Mouse (Mus musculus) heart, embryonic 15.5 days (tissue): ENCODE measurements around the gene Cdkal1. TPM values are rescaled to one million over a fixed set of nuclear protein-coding genes. Genes with fewer than 3 reads are reported as not detected.

Experiments
- ATAC-seq: fragments of 200-750 bp; cut with Nextera tagmentation; replicated peaks from 2 replicates; pipeline ENCODE4 v1.8.0; 2017; ENCODE audit warnings: low read depth, moderate TSS enrichment; ENCODE audit not compliant: insufficient number of reproducible peaks, insufficient read depth, low FRiP score
- H3K27ac ChIP-seq: fragments of 300-500 bp; sonication (generic); 2 replicates; pipeline ENCODE4 v1.5.1; 2015; ENCODE audit warnings: mild to moderate bottlenecking, inconsistent platforms
- H3K27me3 ChIP-seq: fragments of 300-500 bp; sonication (generic); 2 replicates; pipeline ENCODE4 v1.6.1; 2015; ENCODE audit warnings: inconsistent platforms
- H3K36me3 ChIP-seq: fragments of 300-500 bp; sonication (generic); 2 replicates; pipeline ENCODE4 v1.6.1; 2015; ENCODE audit warnings: mild to moderate bottlenecking, inconsistent platforms
- H3K4me1 ChIP-seq: fragments of 300-500 bp; sonication (generic); replicated peaks from 2 replicates; pipeline ENCODE4 v1.6.1; 2015; ENCODE audit warnings: inconsistent platforms
- H3K4me2 ChIP-seq: fragments of 300-500 bp; sonication (generic); 2 replicates; pipeline ENCODE4 v1.6.1; 2015; ENCODE audit warnings: inconsistent platforms, mild to moderate bottlenecking, moderate library complexity
- H3K4me3 ChIP-seq: fragments of 300-500 bp; sonication (generic); 2 replicates; pipeline ENCODE4 v1.5.1; 2015; ENCODE audit warnings: mild to moderate bottlenecking, inconsistent platforms
- H3K9ac ChIP-seq: fragments of 300-500 bp; sonication (generic); 2 replicates; pipeline ENCODE4 v1.6.1; 2015; ENCODE audit warnings: mild to moderate bottlenecking, inconsistent platforms
- H3K9me3 ChIP-seq: fragments of 300-500 bp; sonication (generic); replicated peaks from 2 replicates; pipeline ENCODE4 v1.6.1; 2016; ENCODE audit warnings: inconsistent platforms
- WGBS: fragments of 180-500 bp; shearing (Covaris S2); methylation state at CpG from one replicate; pipeline ENCODE4 v1.1.7; 2015; ENCODE audit warnings: mixed read lengths; 5-methylcytosine and 5-hydroxymethylcytosine counted together
- polyA plus RNA-seq: library from polyadenylated mRNA; unstranded; fragments of >200 nt; fragmentation: Nextera tagmentation; extraction: Ambion mirVana; gene quantifications from 2 replicates; pipeline ENCODE4 v1.2.1, GENCODE M21; 2015

The Cdkal1 gene
- polyA plus RNA-seq, 1 experiment from 2014 or later, result 24.4 TPM

GRCm38 (mm10) chr13:29349386-29349961 is 506.0 kb downstream of the Cdkal1 start:
- Histone ChIP-seq H3K4me2 (no peak overlapping the region), H3K4me1 (peaks cover 8% of the 10 kb centered on the region), H3K36me3 (peaks cover 8% of the 10 kb centered on the region), H3K9ac (no peak overlapping the region), H3K27me3 (no peaks in the 10 kb centered on the region), H3K27ac (no peak overlapping the region), H3K9me3 (no peaks in the 10 kb centered on the region), H3K4me3 (no peak overlapping the region)
- ATAC-seq, result no peak
- 90% methylated on average over 7 of the region's 7 CpGs for WGBS

DNA sequence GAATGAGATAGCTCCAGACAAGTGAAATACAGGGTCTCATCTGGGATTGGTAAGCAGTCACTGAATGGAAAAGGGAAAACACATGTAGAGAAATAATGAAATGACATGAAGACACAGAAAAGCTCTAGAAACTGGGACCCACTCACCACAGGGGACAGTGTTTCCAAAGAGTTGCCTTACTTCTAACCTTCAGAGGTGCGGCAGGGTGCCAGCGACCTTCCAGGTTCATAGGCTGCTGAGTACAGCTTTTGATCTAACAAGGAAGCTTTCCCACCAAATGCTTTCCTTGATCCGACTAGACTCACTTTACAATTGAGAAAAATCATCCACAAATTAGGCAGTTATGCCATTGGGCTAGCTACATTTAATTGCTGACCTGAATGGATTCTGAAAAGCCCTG is 507.1 kb downstream of the Cdkal1 start:
- Histone ChIP-seq H3K4me1 (peaks cover 8% of the 10 kb centered on the region), H3K4me2 (no peak overlapping the region), H3K36me3 (peaks cover 8% of the 10 kb centered on the region), H3K27ac (no peak overlapping the region), H3K27me3 (no peaks in the 10 kb centered on the region), H3K9me3 (no peaks in the 10 kb centered on the region), H3K4me3 (no peak overlapping the region), H3K9ac (no peak overlapping the region)
- WGBS, result 95% methylated on average over 3 of the region's 3 CpGs
- no peak for ATAC-seq

DNA sequence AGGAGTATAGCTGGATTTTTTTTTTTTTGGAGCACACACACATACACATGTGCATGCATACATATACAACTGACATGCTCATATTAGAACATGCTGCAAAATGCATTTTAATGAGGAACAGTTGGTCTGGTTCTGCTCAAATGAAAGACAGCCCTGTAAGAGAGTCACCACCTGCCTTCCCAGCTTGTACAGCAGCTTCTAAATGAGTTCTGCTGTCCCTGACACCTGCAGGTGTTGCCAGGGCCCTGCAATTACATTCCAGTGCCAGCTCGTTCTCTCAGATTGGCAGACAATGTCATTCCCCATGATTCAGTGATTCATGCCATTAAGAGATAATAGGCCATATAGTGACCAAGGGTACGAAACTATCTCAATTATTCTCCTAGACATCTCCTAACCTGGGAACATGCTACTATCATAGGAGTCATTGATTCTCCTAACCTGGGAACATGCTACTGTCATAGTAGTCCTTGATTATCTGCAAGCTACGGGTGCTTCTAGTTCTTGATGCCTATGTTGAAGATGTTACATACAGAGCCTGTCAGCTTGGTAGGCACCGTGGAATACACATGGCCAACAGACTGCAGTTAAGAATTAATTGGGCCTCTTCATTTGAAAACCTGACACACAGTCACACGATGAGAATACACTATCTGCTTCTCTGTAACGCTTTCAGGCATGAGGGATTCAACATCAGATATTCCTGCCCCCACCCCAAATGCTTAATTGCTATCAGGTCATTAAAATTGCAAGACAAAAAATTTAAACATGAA is 522.6 kb downstream of the Cdkal1 start:
- Histone ChIP-seq H3K4me3 (no peak overlapping the region), H3K27ac (no peak overlapping the region), H3K36me3 (no peaks in the 10 kb centered on the region), H3K4me2 (no peak overlapping the region), H3K9me3 (no peaks in the 10 kb centered on the region; the same call in 1 of the 2 replicates), H3K9ac (no peak overlapping the region), H3K4me1 (0 out of 2 replicates have a peak, but pooled peaks cover 4% of the 10 kb centered on the region), H3K27me3 (no peaks in the 10 kb centered on the region)
- no peak for ATAC-seq
- WGBS, result 73% methylated on average over 6 of the region's 6 CpGs

GRCm38 (mm10) chr13:29325946-29326345 is 529.5 kb downstream of the Cdkal1 start:
- no peak overlapping the region for H3K27ac ChIP-seq

DNA sequence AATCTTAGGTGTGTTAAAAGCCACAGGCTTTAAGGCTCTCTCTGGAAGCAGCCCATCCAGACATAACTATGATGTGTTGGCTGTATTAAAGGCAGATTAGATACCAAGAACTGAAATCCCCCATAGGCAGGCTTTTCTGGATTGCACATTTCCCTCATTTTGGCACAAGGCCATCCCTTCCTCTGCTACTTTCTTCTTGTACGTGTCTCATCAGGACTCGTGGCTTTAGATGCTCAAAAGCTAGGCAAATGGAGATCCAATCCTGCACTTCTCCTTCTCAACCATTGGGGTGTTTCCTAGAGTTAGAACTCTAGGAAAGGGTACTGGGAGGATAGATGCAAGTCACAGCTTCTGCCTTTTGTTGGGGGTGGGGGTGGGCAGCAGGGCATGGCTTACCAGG is 535.1 kb downstream of the Cdkal1 start:
- Histone ChIP-seq H3K36me3 (no peaks in the 10 kb centered on the region), H3K27ac (no peak overlapping the region), H3K9me3 (no peaks in the 10 kb centered on the region), H3K4me1 (no peaks in the 10 kb centered on the region), H3K9ac (no peak overlapping the region), H3K4me3 (no peak overlapping the region), H3K27me3 (no peaks in the 10 kb centered on the region), H3K4me2 (no peak overlapping the region)
- 30% methylated on average over 2 of the region's 2 CpGs for WGBS
- no peak for ATAC-seq

More at GRCm38 (mm10) chr13:29325946-29326345, 529.5 kb downstream of the Cdkal1 start:
- 90% methylated on average over 4 of the region's 4 CpGs for WGBS
- no peaks in the 10 kb centered on the region for H3K27me3 ChIP-seq
- ATAC-seq, result no peak
- no peak overlapping the region for H3K4me2 ChIP-seq
- H3K36me3 ChIP-seq, result no peaks in the 10 kb centered on the region
- H3K4me3 ChIP-seq, result no peak overlapping the region
- no peaks in the 10 kb centered on the region for H3K9me3 ChIP-seq
- H3K4me1 ChIP-seq, result no peaks in the 10 kb centered on the region
- H3K9ac ChIP-seq, result no peak overlapping the region

DNA sequence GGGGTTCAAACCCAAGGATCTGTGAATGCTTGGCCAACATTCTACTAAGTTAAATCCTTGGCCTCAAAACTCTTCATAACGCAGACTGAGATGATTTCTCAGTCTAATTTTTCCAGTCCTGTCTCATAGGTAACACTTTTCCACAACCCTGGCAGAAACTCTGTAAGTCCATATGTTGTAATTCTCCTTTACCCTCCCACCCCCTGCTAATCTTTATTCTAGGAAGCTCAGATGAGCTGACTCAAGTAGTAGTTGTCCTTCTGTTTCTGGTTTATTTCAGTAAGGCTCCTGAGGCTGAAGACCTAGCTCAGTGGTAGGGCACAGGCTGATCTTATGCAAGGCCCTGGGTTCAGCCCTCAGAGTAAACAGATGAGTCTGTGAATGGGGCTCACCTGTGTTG is 537.8 kb downstream of the Cdkal1 start:
- no peaks in the 10 kb centered on the region for H3K9me3 ChIP-seq
- 81% methylated on average over 1 of the region's 1 CpGs for WGBS
- H3K4me1 ChIP-seq, result 0 out of 2 replicates have a peak, but pooled peaks cover 4% of the 10 kb centered on the region
- no peak for ATAC-seq
- H3K9ac ChIP-seq, result no peak overlapping the region
- H3K4me3 ChIP-seq, result no peak overlapping the region
- H3K4me2 ChIP-seq, result no peak overlapping the region
- no peaks in the 10 kb centered on the region for H3K27me3 ChIP-seq
- no peak overlapping the region for H3K27ac ChIP-seq
- H3K36me3 ChIP-seq, result no peaks in the 10 kb centered on the region

- Histone ChIP-seq H3K27me3 (no peaks in the 10 kb centered on the region), H3K4me3 (no peak overlapping the region), H3K9me3 (no peaks in the 10 kb centered on the region), H3K27ac (no peak overlapping the region), H3K4me1 (0 out of 2 replicates have a peak, but pooled peaks cover 4% of the 10 kb centered on the region), H3K36me3 (no peaks in the 10 kb centered on the region), H3K9ac (no peak overlapping the region), H3K4me2 (no peak overlapping the region)
- ATAC-seq, result no peak
- 89% methylated on average over 5 of the region's 5 CpGs for WGBS
These were observed 539.2 kb downstream of the Cdkal1 start for GRCm38 (mm10) chr13:29316271-29316670.

- H3K4me1 ChIP-seq, result 0 out of 2 replicates have a peak, but pooled peaks cover 8% of the 10 kb centered on the region
- no peak overlapping the region for H3K4me2 ChIP-seq
- ATAC-seq, result no peak
- no peaks in the 10 kb centered on the region for H3K9me3 ChIP-seq
- no peak overlapping the region for H3K4me3 ChIP-seq
- H3K36me3 ChIP-seq, result no peaks in the 10 kb centered on the region
- 72% methylated on average over 2 of the region's 2 CpGs for WGBS
- no peaks in the 10 kb centered on the region for H3K27me3 ChIP-seq
- H3K27ac ChIP-seq, result no peak overlapping the region
- no peak overlapping the region for H3K9ac ChIP-seq
These were observed 543.4 kb downstream of the Cdkal1 start for GRCm38 (mm10) chr13:29312026-29312425.

- Histone ChIP-seq H3K36me3 (no peaks in the 10 kb centered on the region), H3K27ac (no peak overlapping the region), H3K4me1 (0 out of 2 replicates have a peak, but pooled peaks cover 4% of the 10 kb centered on the region)
These were observed 548.1 kb downstream of the Cdkal1 start for GRCm38 (mm10) chr13:29307420-29307819.

GRCm38 (mm10) chr13:29292608-29293240 is 562.8 kb downstream of the Cdkal1 start:
- H3K27me3 ChIP-seq, result no peaks in the 10 kb centered on the region
- H3K27ac ChIP-seq, result no peak overlapping the region
- no peaks in the 10 kb centered on the region; the same call in 1 of the 2 replicates for H3K4me1 ChIP-seq
- 81% methylated on average over 9 of the region's 9 CpGs for whole genome bisulfite sequencing
- no peak overlapping the region for H3K4me2 ChIP-seq
- ATAC-seq, result no peak
- no peaks in the 10 kb centered on the region for H3K36me3 ChIP-seq
- no peak overlapping the region for H3K9ac ChIP-seq
- H3K4me3 ChIP-seq, result no peak overlapping the region
- no peaks in the 10 kb centered on the region for H3K9me3 ChIP-seq

More at GRCm38 (mm10) chr13:29307420-29307819, 548.1 kb downstream of the Cdkal1 start:
- H3K9me3 ChIP-seq, result no peaks in the 10 kb centered on the region
- H3K4me3 ChIP-seq, result no peak overlapping the region
- no peak overlapping the region for H3K4me2 ChIP-seq
- H3K9ac ChIP-seq, result no peak overlapping the region
- no peaks in the 10 kb centered on the region for H3K27me3 ChIP-seq
- 19% methylated on average over 6 of the region's 6 CpGs for WGBS
- no peak for ATAC-seq

- Histone ChIP-seq H3K9me3 (no peaks in the 10 kb centered on the region), H3K9ac (no peak overlapping the region), H3K27ac (no peak overlapping the region), H3K4me1 (no peaks in the 10 kb centered on the region), H3K4me3 (no peak overlapping the region), H3K4me2 (no peak overlapping the region), H3K36me3 (no peaks in the 10 kb centered on the region), H3K27me3 (no peaks in the 10 kb centered on the region)
- no peak for ATAC-seq
- 52% methylated on average over 4 of the region's 4 CpGs for WGBS
These were observed 564.9 kb downstream of the Cdkal1 start for GRCm38 (mm10) chr13:29290569-29290968.
